Mouse (Mus musculus): ENCODE measurements at regions not wholly inside any gene's neighbourhood (a gene's known extent, or its start where the extent isn't known, plus 50 kb on each side); places are given as distances from the start of the nearest gene placed in this dataset.

GRCm38 (mm10) chr6:135520868-135521267 lies 158.5 kb downstream of the Emp1 start:
- H3K27ac ChIP-seq (ENCODE audit: control insufficient read depth, low read depth, low read length) = no peak overlapping the region
- no peaks in the 10 kb centered on the region for H3K4me1 ChIP-seq (ENCODE audit: control insufficient read depth in 1 of 2, insufficient read depth in 2 of 2, low read length in 2 of 2)
- H3K36me3 ChIP-seq (ENCODE audit: control insufficient read depth in 1 of 2, insufficient read depth in 2 of 2, low read length in 2 of 2) = no peaks in the 10 kb centered on the region
- DNase-seq (ENCODE audit: low read depth, low spot score) = no peak
- no peaks in the 10 kb centered on the region for H3K27me3 ChIP-seq (ENCODE audit: control insufficient read depth in 1 of 2, insufficient read depth in 2 of 2, low read length in 2 of 2)
- no peak overlapping the region for H3K9ac ChIP-seq (ENCODE audit: control insufficient read depth, low read depth, low read length, poor library complexity, severe bottlenecking)
- H3K9me3 ChIP-seq (replicated peaks; ENCODE audit: insufficient read depth, low read length) = no peaks in the 10 kb centered on the region
- no peak overlapping the region for H3K4me3 ChIP-seq (ENCODE audit: control insufficient read depth in 1 of 2, insufficient read depth in 1 of 2, low read depth in 2 of 2, low read length in 2 of 2)
- no peak for TF ChIP-seq NRF1 (IDR thresholded peaks at IDR 0.05; ENCODE audit: insufficient read depth, low read depth, low read length, poor library complexity, severe bottlenecking)
- TF ChIP-seq KAT2A (conservative IDR thresholded peaks at IDR 0.05; ENCODE audit: low read depth, low read length) = no peak
- TF ChIP-seq ZNF384 (IDR thresholded peaks at IDR 0.05; ENCODE audit: low read depth, low read length) = no peak
- no peak for TF ChIP-seq POLR2AphosphoS2 (IDR thresholded peaks at IDR 0.05; ENCODE audit: low read length)
- no peak for TF ChIP-seq RCOR1 (IDR thresholded peaks at IDR 0.05; ENCODE audit: low read depth, low read length)
- TF ChIP-seq MAFK (IDR thresholded peaks at IDR 0.05; ENCODE audit: borderline replicate concordance, low read depth, low read length) = no peak
- TF ChIP-seq MXI1 (IDR thresholded peaks at IDR 0.05; ENCODE audit: low read depth, low read length) = no peak
- TF ChIP-seq USF1 (IDR thresholded peaks at IDR 0.05; ENCODE audit: low read depth, low read length) = no peak
- no peak for TF ChIP-seq ETS1 (IDR thresholded peaks at IDR 0.05; ENCODE audit: low read depth, low read length)
- TF ChIP-seq MAX (IDR thresholded peaks at IDR 0.05; ENCODE audit: low read length) = no peak
- TF ChIP-seq SMC3 (IDR thresholded peaks at IDR 0.05; ENCODE audit: low read depth, low read length) = no peak
- no peaks in the 10 kb centered on the region for H3K79me2 ChIP-seq (ENCODE audit: control insufficient read depth, insufficient read depth, low read length, poor library complexity)

- no peak overlapping the region for H3K27ac ChIP-seq (ENCODE audit: control insufficient read depth, low read depth, low read length)
- no peaks in the 10 kb centered on the region for H3K36me3 ChIP-seq (ENCODE audit: control insufficient read depth in 1 of 2, insufficient read depth in 2 of 2, low read length in 2 of 2)
- H3K9me3 ChIP-seq (replicated peaks; ENCODE audit: insufficient read depth, low read length) = no peaks in the 10 kb centered on the region
- no peak overlapping the region for H3K9ac ChIP-seq (ENCODE audit: control insufficient read depth, low read depth, low read length, poor library complexity, severe bottlenecking)
- no peaks in the 10 kb centered on the region for H3K4me1 ChIP-seq (ENCODE audit: control insufficient read depth in 1 of 2, insufficient read depth in 2 of 2, low read length in 2 of 2)
- H3K27me3 ChIP-seq (ENCODE audit: control insufficient read depth in 1 of 2, insufficient read depth in 2 of 2, low read length in 2 of 2) = no peaks in the 10 kb centered on the region
- DNase-seq (ENCODE audit: low read depth, low spot score) = no peak
- H3K4me3 ChIP-seq (ENCODE audit: control insufficient read depth in 1 of 2, insufficient read depth in 1 of 2, low read depth in 2 of 2, low read length in 2 of 2) = no peak overlapping the region
- no peaks in the 10 kb centered on the region for H3K79me2 ChIP-seq (ENCODE audit: control insufficient read depth, insufficient read depth, low read length, poor library complexity)
- no peak for TF ChIP-seq TBP (IDR thresholded peaks at IDR 0.05; ENCODE audit: low read depth, low read length)
These were observed 162.5 kb downstream of the Emp1 start for GRCm38 (mm10) chr6:135524886-135525285.

DNA sequence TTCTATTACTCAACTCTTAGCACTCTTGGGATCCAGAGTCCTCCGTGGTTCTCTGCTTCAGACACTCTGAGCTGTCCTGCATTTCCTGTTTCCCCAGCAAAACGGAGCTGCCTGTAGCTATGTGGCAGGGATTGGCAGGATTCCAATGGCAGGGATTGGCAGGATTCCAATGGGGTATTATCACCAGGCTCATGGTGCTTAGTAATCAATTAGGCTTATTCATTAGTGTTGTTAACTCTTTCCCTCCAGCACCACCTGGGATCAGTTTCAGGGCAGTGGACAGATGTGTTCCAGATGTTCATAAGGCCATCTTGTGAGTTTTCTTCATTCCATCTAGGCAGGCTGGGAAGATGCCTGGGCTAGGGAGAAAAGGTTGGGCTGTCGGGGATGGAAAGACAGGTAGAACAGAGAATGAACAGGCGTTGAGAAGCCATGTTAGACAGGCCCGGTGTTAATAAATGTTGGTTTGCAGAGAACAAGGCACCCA lies 163.5 kb downstream of the Emp1 start:
- Histone ChIP-seq H3K27me3 (ENCODE audit: control insufficient read depth in 1 of 2, insufficient read depth in 2 of 2, low read length in 2 of 2) (no peaks in the 10 kb centered on the region), H3K4me3 (ENCODE audit: control insufficient read depth in 1 of 2, insufficient read depth in 1 of 2, low read depth in 2 of 2, low read length in 2 of 2) (no peak overlapping the region), H3K79me2 (ENCODE audit: control insufficient read depth, insufficient read depth, low read length, poor library complexity) (no peaks in the 10 kb centered on the region), H3K36me3 (ENCODE audit: control insufficient read depth in 1 of 2, insufficient read depth in 2 of 2, low read length in 2 of 2) (no peaks in the 10 kb centered on the region), H3K9me3 (replicated peaks; ENCODE audit: insufficient read depth, low read length) (no peaks in the 10 kb centered on the region), H3K4me1 (ENCODE audit: control insufficient read depth in 1 of 2, insufficient read depth in 2 of 2, low read length in 2 of 2) (no peaks in the 10 kb centered on the region), H3K9ac (ENCODE audit: control insufficient read depth, low read depth, low read length, poor library complexity, severe bottlenecking) (no peak overlapping the region), H3K27ac (ENCODE audit: control insufficient read depth, low read depth, low read length) (no peak overlapping the region)
- TF ChIP-seq UBTF (IDR thresholded peaks at IDR 0.05; ENCODE audit: borderline replicate concordance, insufficient read depth, low read depth, low read length) (no peak), MAFK (IDR thresholded peaks at IDR 0.05; ENCODE audit: borderline replicate concordance, low read depth, low read length) (no peak), MEF2A (IDR thresholded peaks at IDR 0.05; ENCODE audit: extremely low read depth, insufficient replicate concordance, low read depth, low read length, poor library complexity, severe bottlenecking) (no peak), USF2 (IDR thresholded peaks at IDR 0.05; ENCODE audit: borderline replicate concordance in 1 of 2, insufficient read depth in 1 of 2, low read depth in 1 of 2, low read length in 2 of 2) (no peak), MYC (IDR thresholded peaks at IDR 0.05; ENCODE audit: low read depth, low read length) (no peak), E2F4 (IDR thresholded peaks at IDR 0.05; ENCODE audit: borderline replicate concordance, low read depth, low read length) (no peak), ZC3H11A (IDR thresholded peaks at IDR 0.05; ENCODE audit: low read depth, low read length) (no peak), GATA1 (IDR thresholded peaks at IDR 0.05; ENCODE audit: low read depth, low read length) (no peak)
- no peak for DNase-seq (ENCODE audit: low read depth, low spot score)

Data from MEL (cell line).